Comparison of ENCODE assay signal across 10 mouse cellular contexts in genomic region chr16:77173026-77173692, GRCm38 (mm10).
DNase-seq lines count a peak whose midpoint lies in the region; ATAC-seq and TF ChIP-seq lines count a peak whose summit lies in the region.
"Had no signal": no experiment of that assay in that cellular context is flagged by ENCODE, and none has a peak within 500 bp of the region (broad histone marks: within the 10 kb centered on the region; RNA-seq: fewer than 3 reads in every experiment).

No protein-coding gene starts in this region.

- peak; percentile 67 for DNase-seq in lung, embryonic 14.5 days
- no peak for DNase-seq in lung, adult 2 months
- DNase-seq in kidney, postnatal 36 days: peak; percentile 29 to 56
- no peak for DNase-seq in midbrain, embryonic 14.5 days
- no peak for DNase-seq in left cerebral cortex, postnatal 36 days (ENCODE audit: low spot score in 2 of 2)
- no peak for DNase-seq in cerebellum, postnatal 14 days

- no peaks in the 10 kb centered on the region for H3K27me3 ChIP-seq in lung, embryonic 14.5 days (ENCODE audit: insufficient read depth, low read length)
- H3K27me3 ChIP-seq in heart, embryonic 15.5 days: no peaks in the 10 kb centered on the region
- H3K27me3 ChIP-seq in neural tube, embryonic 14.5 days (ENCODE audit: control insufficient read depth, insufficient read depth, low read length): no peaks in the 10 kb centered on the region
- no peaks in the 10 kb centered on the region for H3K27me3 ChIP-seq in midbrain, embryonic 14.5 days (ENCODE audit: control insufficient read depth, insufficient read depth, low read length)
- H3K27me3 ChIP-seq: stomach, embryonic 15.5 days had no signal

- H3K27ac ChIP-seq in lung, embryonic 14.5 days (ENCODE audit: low read depth): no peak overlapping the region
- H3K27ac ChIP-seq in heart, embryonic 15.5 days: peak overlapping the region; percentile 27
- no peak overlapping the region; the same call in 1 of the 2 replicates for H3K27ac ChIP-seq in neural tube, embryonic 14.5 days (ENCODE audit: low read depth, low read length)
- no peak overlapping the region for H3K27ac ChIP-seq in midbrain, embryonic 14.5 days (replicated peaks; ENCODE audit: low read depth, low read length)
- H3K27ac ChIP-seq: left cerebral cortex, adult 2 months; stomach, embryonic 15.5 days had no signal

- H3K9ac ChIP-seq in lung, embryonic 14.5 days: no peak overlapping the region
- H3K9ac ChIP-seq in heart, embryonic 15.5 days: no peak overlapping the region
- no peak overlapping the region for H3K9ac ChIP-seq in neural tube, embryonic 14.5 days (replicated peaks; ENCODE audit: low read depth, low read length)
- no peak overlapping the region for H3K9ac ChIP-seq in midbrain, embryonic 14.5 days (replicated peaks; ENCODE audit: low read length)
- H3K9ac ChIP-seq: stomach, embryonic 15.5 days had no signal

- intact Hi-C loops in left cerebral cortex, postnatal 36 days (cut with DNase I): no loop called here

- H3K36me3 ChIP-seq in lung, embryonic 14.5 days (ENCODE audit: insufficient read depth): no peaks in the 10 kb centered on the region
- no peaks in the 10 kb centered on the region for H3K36me3 ChIP-seq in heart, embryonic 15.5 days
- H3K36me3 ChIP-seq in neural tube, embryonic 14.5 days (ENCODE audit: control insufficient read depth, insufficient read depth, low read length): no peaks in the 10 kb centered on the region
- no peaks in the 10 kb centered on the region for H3K36me3 ChIP-seq in midbrain, embryonic 14.5 days (ENCODE audit: control insufficient read depth, insufficient read depth, low read length)
- H3K36me3 ChIP-seq: stomach, embryonic 15.5 days had no signal

- 21% methylated on average over 8 of the region's 8 CpGs for WGBS in lung, embryonic 14.5 days
- WGBS in lung, adult 2 months: 29% methylated on average over 8 of the region's 8 CpGs
- WGBS in heart, embryonic 15.5 days: 30% methylated on average over 8 of the region's 8 CpGs
- WGBS in neural tube, embryonic 14.5 days: 6% methylated on average over 8 of the region's 8 CpGs
- WGBS in midbrain, embryonic 14.5 days: 33% methylated on average over 8 of the region's 8 CpGs

- no peaks in the 10 kb centered on the region for H3K9me3 ChIP-seq in lung, embryonic 14.5 days (ENCODE audit: low read depth, low read length)
- no peaks in the 10 kb centered on the region for H3K9me3 ChIP-seq in heart, embryonic 15.5 days (replicated peaks)
- H3K9me3 ChIP-seq in neural tube, embryonic 14.5 days (ENCODE audit: control insufficient read depth, low read length): no peaks in the 10 kb centered on the region
- H3K9me3 ChIP-seq in midbrain, embryonic 14.5 days (ENCODE audit: control insufficient read depth, low read length): no peaks in the 10 kb centered on the region
- H3K9me3 ChIP-seq: stomach, embryonic 15.5 days had no signal

- peak; percentile 83 for ATAC-seq in lung, embryonic 14.5 days (ENCODE audit: insufficient read depth)
- peak; percentile 60 for ATAC-seq in heart, embryonic 15.5 days (replicated peaks; ENCODE audit: insufficient number of reproducible peaks, insufficient read depth, low FRiP score, low read depth)
- peak; percentile 63; the same call in 1 of the 2 replicates for ATAC-seq in neural tube, embryonic 14.5 days (ENCODE audit: low read depth)
- ATAC-seq in midbrain, embryonic 14.5 days (ENCODE audit: low FRiP score, low TSS enrichment): no peak

- no peak overlapping the region for H3K4me2 ChIP-seq in lung, embryonic 14.5 days
- no peak overlapping the region for H3K4me2 ChIP-seq in heart, embryonic 15.5 days
- H3K4me2 ChIP-seq in neural tube, embryonic 14.5 days (ENCODE audit: low read depth, low read length): no peak overlapping the region
- H3K4me2 ChIP-seq in midbrain, embryonic 14.5 days (ENCODE audit: low read length): no peak overlapping the region
- H3K4me2 ChIP-seq: stomach, embryonic 15.5 days had no signal

- TF ChIP-seq POLR2A in lung, adult 2 months (IDR thresholded peaks at IDR 0.05; ENCODE audit: borderline replicate concordance, extremely low read depth, low read depth, low read length): no peak

- H3K4me1 ChIP-seq in lung, embryonic 14.5 days (ENCODE audit: insufficient read depth): peaks cover 4% of the 10 kb centered on the region
- no peaks in the 10 kb centered on the region; the same call in 1 of the 2 replicates for H3K4me1 ChIP-seq in lung, adult 2 months (ENCODE audit: control insufficient read depth, insufficient read depth, low read length)
- no peaks in the 10 kb centered on the region for H3K4me1 ChIP-seq in heart, embryonic 15.5 days (replicated peaks)
- peaks cover 10% of the 10 kb centered on the region for H3K4me1 ChIP-seq in neural tube, embryonic 14.5 days (ENCODE audit: control insufficient read depth, insufficient read depth, low read length)
- no peaks in the 10 kb centered on the region; the same call in 1 of the 2 replicates for H3K4me1 ChIP-seq in midbrain, embryonic 14.5 days (ENCODE audit: control insufficient read depth, insufficient read depth, low read length)
- H3K4me1 ChIP-seq: stomach, embryonic 15.5 days had no signal

- no peak for TF ChIP-seq CTCF in lung, embryonic 14.5 days (IDR thresholded peaks at IDR 0.05; ENCODE audit: low read depth)
- TF ChIP-seq CTCF in lung, adult 2 months (IDR thresholded peaks at IDR 0.05; ENCODE audit: insufficient read depth, low read length): no peak

- no peak overlapping the region for H3K4me3 ChIP-seq in lung, embryonic 14.5 days (ENCODE audit: low read depth, low read length)
- H3K4me3 ChIP-seq in lung, adult 2 months (replicated peaks; ENCODE audit: extremely low read depth, low read depth, low read length): no peak overlapping the region
- no peak overlapping the region for H3K4me3 ChIP-seq in heart, embryonic 15.5 days
- no peak overlapping the region for H3K4me3 ChIP-seq in neural tube, embryonic 14.5 days (ENCODE audit: low read depth, low read length)
- H3K4me3 ChIP-seq in midbrain, embryonic 14.5 days (replicated peaks; ENCODE audit: low read depth, low read length): no peak overlapping the region
- H3K4me3 ChIP-seq: left cerebral cortex, adult 2 months; stomach, embryonic 15.5 days had no signal

Comparison
In these comparisons a context has a peak if more than half of its experiments do, and no peak if none do; other contexts are left out.
1. DNase-seq: peak in lung, embryonic 14.5 days (single experiment) and kidney, postnatal 36 days (2 of 2); none in lung, adult 2 months (single experiment), midbrain, embryonic 14.5 days (single experiment), left cerebral cortex, postnatal 36 days (0 of 2) and cerebellum, postnatal 14 days (0 of 2).